Mouse (Mus musculus) lung, postnatal 14 days (tissue): ENCODE results near the gene Cdc73.
"Not testable (repeated sequence)": the region's sequence is repeated elsewhere in the genome, so short reads cannot be mapped to it uniquely, and the experiment has no call there.

ENCODE experiments used
- DNase-seq: peaks from one replicate; pipeline ENCODE4 v3.0.0; 2021

Cdc73 gene

DNA sequence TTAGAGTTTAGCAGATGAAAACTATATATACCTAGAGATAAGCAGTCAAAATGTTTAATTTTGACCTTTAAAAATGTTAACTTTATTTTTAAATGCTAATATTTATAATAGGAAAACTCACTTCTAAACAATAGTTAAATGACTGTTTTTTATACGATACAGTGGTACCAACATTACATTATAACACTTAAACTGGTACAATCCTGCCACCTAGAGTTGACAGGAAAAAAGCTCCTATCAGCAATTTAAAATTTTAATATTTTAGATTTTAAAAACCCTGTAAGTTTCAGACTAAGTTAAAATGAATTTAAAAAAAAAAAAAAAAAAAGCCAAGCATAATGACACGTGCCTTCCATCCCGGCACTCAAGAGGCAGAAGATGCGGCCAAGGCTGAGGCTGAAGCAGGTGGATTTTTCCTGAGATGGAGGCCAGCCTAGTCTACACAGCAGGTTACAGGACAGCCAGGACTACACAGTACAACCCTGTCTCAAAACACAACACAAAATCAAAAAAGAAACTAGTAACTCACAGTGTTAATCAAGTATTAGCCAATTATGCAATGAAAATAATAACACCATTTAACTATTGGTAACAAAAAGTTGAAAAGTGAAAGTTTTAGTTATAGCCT lies 26.8 kb downstream of the Cdc73 start:
- DNase-seq = no peak

DNA sequence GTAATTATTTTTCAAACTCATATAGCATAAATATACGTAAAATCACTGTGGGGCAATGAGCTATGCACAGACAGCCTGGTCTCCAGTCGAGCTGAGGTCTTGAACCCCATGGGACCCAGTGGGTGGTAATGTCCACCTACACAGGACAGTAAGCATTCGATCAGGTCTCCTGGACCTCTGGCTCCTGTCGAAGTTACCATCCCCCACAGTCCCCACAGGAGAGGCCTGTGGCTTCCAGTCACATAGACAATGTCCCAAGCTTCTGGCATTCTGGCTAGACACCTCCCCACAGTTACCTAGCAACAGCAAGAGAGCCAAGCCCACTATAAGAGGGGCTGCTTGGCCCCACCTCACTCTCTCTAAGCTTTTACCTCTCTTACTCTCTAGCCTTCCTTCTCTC lies 37.9 kb downstream of the Cdc73 start:
- DNase-seq = not testable (repeated sequence)

- DNase-seq = no peak
These were observed 39.5 kb downstream of the Cdc73 start for GRCm38 (mm10) chr1:143663197-143663596.

DNA sequence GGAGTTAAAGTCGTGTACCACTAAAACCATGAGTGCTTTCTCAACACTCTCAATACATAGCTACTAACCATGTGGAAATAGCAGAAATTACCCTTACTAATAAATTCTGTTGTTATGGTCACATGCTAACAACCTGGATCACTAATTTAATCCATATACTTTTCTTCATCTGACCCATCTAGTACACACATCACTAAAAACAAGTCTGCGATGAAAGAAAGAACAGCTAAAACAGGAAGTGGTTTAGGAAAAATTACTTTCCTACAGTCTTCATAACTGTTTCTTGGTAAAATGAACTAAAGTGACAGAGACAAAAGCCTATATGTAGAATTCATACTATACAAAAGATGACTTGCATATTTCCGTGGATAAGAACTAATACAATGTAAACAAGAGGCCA lies 49.0 kb downstream of the Cdc73 start:
- DNase-seq = no peak

DNA sequence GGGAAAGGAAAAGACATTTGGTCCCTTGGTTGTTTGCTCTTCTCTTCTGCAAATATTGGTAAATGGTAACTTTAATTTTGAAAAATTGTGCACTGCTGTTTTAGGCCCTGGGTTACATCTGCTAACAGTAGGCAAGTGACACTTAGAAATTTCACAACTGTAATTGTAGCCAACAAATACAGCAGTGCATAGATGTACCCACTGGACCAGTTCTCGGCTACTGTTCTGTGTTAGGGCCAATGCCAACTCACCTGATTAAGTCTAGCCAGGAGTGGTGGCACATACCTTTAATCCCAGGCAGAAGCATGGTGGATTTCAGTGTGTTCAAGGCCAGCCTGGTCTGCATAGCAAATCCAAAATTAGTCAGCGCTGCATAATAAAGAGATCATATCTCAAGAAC lies 52.4 kb downstream of the Cdc73 start:
- DNase-seq = no peak

GRCm38 (mm10) chr1:143646219-143646618 lies 56.5 kb downstream of the Cdc73 start:
- DNase-seq = no peak

- DNase-seq = no peak
These were observed 57.3 kb downstream of the Cdc73 start for GRCm38 (mm10) chr1:143645386-143645785.

- DNase-seq = no peak
These were observed 58.5 kb downstream of the Cdc73 start for GRCm38 (mm10) chr1:143644221-143644620.

DNA sequence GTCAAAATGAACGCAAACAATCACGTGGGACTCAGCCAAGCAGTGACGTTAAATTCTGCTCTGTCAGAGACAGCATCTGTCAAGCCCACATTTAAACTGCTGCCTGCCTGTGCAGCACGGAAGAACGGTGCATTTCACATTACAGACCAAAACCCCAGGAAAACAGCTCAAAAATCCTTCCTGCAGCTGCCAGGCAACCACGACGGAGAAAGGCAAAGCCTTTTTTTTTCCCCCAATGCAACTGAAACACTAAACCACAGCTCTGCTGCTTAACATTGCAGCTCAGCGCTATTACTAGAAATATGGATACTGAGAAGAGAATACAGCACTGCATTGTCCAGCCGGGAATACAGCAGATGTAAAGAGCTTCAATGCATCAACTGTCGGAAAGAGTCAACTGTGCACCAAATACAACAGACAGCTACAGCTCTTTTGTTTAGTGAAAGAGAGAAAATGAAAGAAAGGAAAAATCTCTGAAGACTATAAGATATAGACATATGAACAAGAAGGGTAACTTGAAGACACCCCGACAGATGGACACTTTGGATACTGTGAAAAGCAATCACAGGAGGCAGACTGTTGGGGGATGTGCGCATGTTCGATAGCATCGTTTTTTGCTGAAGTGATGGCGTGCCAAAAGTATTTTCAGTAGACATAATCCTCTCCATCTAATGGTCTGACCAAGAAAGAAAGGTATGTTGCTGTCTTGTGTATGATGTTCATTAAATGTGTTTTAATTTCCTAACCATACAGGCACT lies 61.9 kb downstream of the Cdc73 start, which contains the start of gene B3galt2:
TSS of gene B3galt2 (plus strand) at position 15 of the 758 bp plus-strand sequence.
- DNase-seq = no peak

DNA sequence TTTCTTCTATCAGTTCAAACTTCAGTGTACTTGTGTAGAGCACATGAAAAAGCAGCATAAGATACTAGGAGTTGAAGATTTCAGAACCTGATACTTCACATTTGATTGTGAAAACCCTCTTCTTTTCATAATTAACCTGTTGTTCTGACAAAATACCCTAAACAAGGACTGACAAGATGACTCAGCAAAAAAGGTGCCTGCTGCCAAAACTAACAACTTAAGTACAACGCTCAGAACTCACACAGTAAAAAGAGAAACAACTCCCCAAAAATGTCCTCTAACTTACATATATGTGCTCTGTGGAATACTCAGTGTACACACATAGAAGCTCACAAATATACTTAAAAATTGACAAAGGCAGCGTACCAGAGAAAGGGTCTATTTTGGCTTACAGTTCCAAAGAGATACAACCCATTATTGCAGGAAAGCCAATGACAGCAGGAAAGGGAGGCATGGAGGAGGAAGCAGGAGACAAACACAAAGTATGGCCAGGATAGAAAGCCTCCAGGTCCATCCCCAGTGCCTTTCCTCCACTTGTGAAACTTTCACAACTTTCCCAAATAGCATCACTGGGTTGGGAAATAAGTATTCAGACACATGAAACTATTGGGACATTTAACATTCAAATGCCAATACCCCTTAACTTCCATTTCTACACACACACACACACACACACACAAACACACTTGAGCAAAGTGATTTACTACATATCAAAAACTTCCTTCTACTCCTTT lies 69.7 kb downstream of the Cdc73 start:
- DNase-seq = no peak

- no peak for DNase-seq
These were observed 70.3 kb downstream of the Cdc73 start for GRCm38 (mm10) chr1:143632361-143632760.

GRCm38 (mm10) chr1:143631337-143631736 lies 71.4 kb downstream of the Cdc73 start:
- no peak for DNase-seq

- no peak for DNase-seq
These were observed 80.1 kb downstream of the Cdc73 start for GRCm38 (mm10) chr1:143622634-143623033.

- no peak for DNase-seq
These were observed 80.8 kb downstream of the Cdc73 start for GRCm38 (mm10) chr1:143621930-143622329.

DNA sequence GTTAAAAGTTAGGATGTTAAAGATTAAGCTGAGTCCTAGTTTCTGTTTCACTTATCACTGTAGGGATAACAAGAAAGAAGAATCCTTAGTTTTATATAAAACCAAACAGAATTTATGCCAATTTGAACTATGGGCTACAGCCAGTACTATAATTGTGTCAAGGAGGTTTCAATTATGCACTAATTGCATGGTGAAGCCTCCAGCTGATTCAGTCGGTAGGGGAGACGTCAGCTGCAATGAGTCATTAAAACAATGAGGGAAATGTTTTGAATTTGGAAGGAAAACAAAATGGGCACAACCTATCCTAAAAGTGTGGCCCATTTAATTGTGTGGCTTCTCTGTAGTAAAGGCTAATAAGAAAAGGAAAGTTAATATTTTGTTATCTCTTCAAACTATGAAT lies 82.9 kb downstream of the Cdc73 start:
- no peak for DNase-seq

DNA sequence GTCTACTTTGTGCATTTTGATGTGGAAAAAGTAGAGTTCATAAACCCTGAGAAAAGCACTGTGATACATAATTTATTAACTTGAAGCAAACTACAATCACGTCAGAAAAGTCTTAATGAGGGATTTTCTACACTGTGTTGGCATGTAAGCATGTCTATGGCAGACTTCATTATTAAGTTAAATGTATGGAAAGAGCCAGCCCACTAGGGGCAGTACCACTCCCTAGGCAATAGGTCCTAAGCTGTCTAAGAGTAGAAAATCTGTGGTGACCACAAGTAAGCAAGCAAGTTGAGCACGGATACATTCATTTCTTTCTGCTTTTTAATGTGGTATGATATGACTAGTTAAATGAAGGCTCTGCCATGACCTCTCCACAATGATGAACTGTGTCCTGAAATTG lies 89.8 kb downstream of the Cdc73 start:
- DNase-seq = no peak

GRCm38 (mm10) chr1:143608911-143609310 lies 93.8 kb downstream of the Cdc73 start:
- no peak for DNase-seq

GRCm38 (mm10) chr1:143596864-143597263 lies 105.8 kb downstream of the Cdc73 start:
- no peak for DNase-seq

DNA sequence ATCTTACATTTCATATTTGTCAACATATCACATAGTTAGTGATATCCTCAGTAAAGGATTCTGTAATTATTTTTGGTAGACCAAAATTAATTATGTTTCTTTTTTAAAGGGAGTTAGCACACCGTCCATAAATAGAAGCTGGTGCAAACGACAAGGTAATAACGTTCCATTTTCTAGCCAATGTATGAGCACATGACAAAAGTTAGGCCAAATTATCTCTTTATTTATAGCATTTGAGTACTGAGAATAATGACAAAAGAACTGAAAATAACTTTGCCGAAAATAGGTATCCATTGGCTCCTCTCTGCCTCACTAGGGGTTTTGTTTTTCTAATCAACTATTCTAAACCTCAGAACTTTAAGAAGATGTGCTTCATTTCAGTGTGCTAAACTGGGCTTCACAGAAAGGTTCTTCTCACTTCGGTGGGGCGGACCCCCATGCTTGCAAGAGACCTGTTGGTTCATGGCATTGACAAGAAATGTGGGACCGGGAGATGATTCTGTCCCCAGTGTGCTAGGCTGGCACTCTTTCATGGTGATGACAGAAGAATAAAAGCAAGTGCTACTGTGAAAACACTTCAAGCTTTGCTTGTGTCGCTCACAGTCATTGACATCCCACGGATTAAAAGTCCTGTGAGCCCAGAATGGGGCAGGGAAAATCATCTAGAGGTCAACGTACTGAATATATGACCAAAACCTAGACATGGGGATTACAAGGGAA lies 125.7 kb downstream of the Cdc73 start:
- no peak for DNase-seq

GRCm38 (mm10) chr1:143558235-143558634 lies 144.5 kb downstream of the Cdc73 start:
- DNase-seq = no peak

GRCm38 (mm10) chr1:143555533-143555932 lies 147.2 kb downstream of the Cdc73 start:
- DNase-seq = no peak

GRCm38 (mm10) chr1:143554621-143555020 lies 148.1 kb downstream of the Cdc73 start:
- DNase-seq = no peak
